Mouse (Mus musculus) liver, embryonic 14.5 days (tissue): ENCODE data around the gene Alkbh4. TPM values are rescaled to one million over a fixed set of nuclear protein-coding genes. Genes with fewer than 3 reads are reported as not detected.
"Not testable (repeated sequence)": the region's sequence is repeated elsewhere in the genome, so short reads cannot be mapped to it uniquely, and the experiment has no call there.

Experiments used
- ATAC-seq: fragments of 200-750 bp; cut with Nextera tagmentation; 2 replicates; pipeline ENCODE4 v1.8.0; 2017; ENCODE audit warnings: moderate number of reproducible peaks, mild to moderate bottlenecking, moderate library complexity; ENCODE audit not compliant: insufficient read depth
- DNase-seq, 3 experiments: peaks; one replicate each; pipeline ENCODE4 v3.0.0-alpha.2; 2012 to 2013; ENCODE audit warnings: low read depth in 3 of 3, low spot score in 3 of 3
- H3K27ac ChIP-seq: fragments of 300-500 bp; sonication (generic); 2 replicates; pipeline ENCODE4 v1.5.1; 2014; ENCODE audit warnings: moderate library complexity, mild to moderate bottlenecking, control low read depth, inconsistent platforms
- H3K27me3 ChIP-seq: fragments of 300-500 bp; sonication (generic); 2 replicates; pipeline ENCODE4 v1.6.1; 2014; ENCODE audit warnings: mild to moderate bottlenecking, low read length, moderate library complexity; ENCODE audit not compliant: control insufficient read depth, insufficient read depth
- H3K36me3 ChIP-seq: fragments of 300-500 bp; sonication (generic); replicated peaks from 2 replicates; pipeline ENCODE4 v1.6.1; 2014; ENCODE audit warnings: low read depth; ENCODE audit not compliant: control insufficient read depth, insufficient read depth
- H3K4me1 ChIP-seq, 2 experiments: fragments of 200-500 bp in 1 of 2; fragments of 300-500 bp in 1 of 2; sonication (generic) in 1 of 2; replicated peaks; 2 replicates each; pipeline ENCODE4 v1.6.1; 2012 to 2014; ENCODE audit warnings: antibody characterized with exemption in 1 of 2, inconsistent platforms in 1 of 2, low read length in 1 of 2; ENCODE audit not compliant: control insufficient read depth in 2 of 2, insufficient read depth in 2 of 2
- H3K4me2 ChIP-seq: fragments of 300-500 bp; sonication (generic); 2 replicates; pipeline ENCODE4 v1.6.1; 2014; ENCODE audit warnings: low read depth, mild to moderate bottlenecking, control low read depth, moderate library complexity
- H3K4me3 ChIP-seq, 2 experiments: fragments of 200-500 bp in 1 of 2; fragments of 300-500 bp in 1 of 2; sonication (generic) in 1 of 2; 2 replicates each; pipeline ENCODE4 v1.5.1; 2012 to 2014; ENCODE audit warnings: low read depth in 2 of 2, low read length in 2 of 2, mild to moderate bottlenecking in 2 of 2, control low read depth in 1 of 2, inconsistent platforms in 1 of 2, moderate library complexity in 1 of 2; ENCODE audit not compliant: insufficient read depth in 1 of 2
- H3K9ac ChIP-seq: fragments of 300-500 bp; sonication (generic); replicated peaks from 2 replicates; pipeline ENCODE4 v1.6.1; 2014; ENCODE audit warnings: mild to moderate bottlenecking, control low read depth, moderate library complexity
- H3K9me3 ChIP-seq: fragments of 300-500 bp; sonication (generic); 2 replicates; pipeline ENCODE4 v1.6.1; 2016; ENCODE audit warnings: low read length, mixed read lengths; ENCODE audit not compliant: control insufficient read depth
- CTCF ChIP-seq: IDR thresholded peaks from 2 replicates; pipeline ENCODE4 v1.5.1; 2016; ENCODE audit warnings: antibody characterized with exemption, low read depth, control low read depth
- EP300 ChIP-seq: IDR thresholded peaks from 2 replicates; pipeline ENCODE4 v1.6.1; 2016; ENCODE audit warnings: antibody characterized with exemption, low read depth
- WGBS: fragments of 180-500 bp; shearing (Covaris S2); extraction: QIAGEN DNeasy Blood & Tissue Kit; methylation state at CpG from one replicate; pipeline ENCODE4 v1.1.7; 2014; ENCODE audit not compliant: insufficient replicate concordance; 5-methylcytosine and 5-hydroxymethylcytosine counted together
- polyA plus RNA-seq, 2 experiments: library from polyadenylated mRNA; depleted of rRNA in 1 of 2; stranded (reverse) in 1 of 2; unstranded in 1 of 2; fragments of >200 nt; fragmentation: Nextera tagmentation in 1 of 2; extraction: Ambion mirVana in 1 of 2; gene quantifications; 2 replicates each; pipeline versions ENCODE4 v1.2.1 to v1.2.3; 2012 to 2014

Gene Alkbh4
- polyA plus RNA-seq, 2 experiments = 7.0 to 8.2 TPM

GRCm38 (mm10) chr5:136152365-136152764 lies 16.4 kb downstream of the Alkbh4 start:
- Histone ChIP-seq H3K36me3 (no peaks in the 10 kb centered on the region), H3K4me3 (no peak overlapping the region), H3K9ac (no peak overlapping the region), H3K27me3 (no peaks in the 10 kb centered on the region), H3K4me1 (peaks cover 0 to 6% of the 10 kb centered on the region in 2 experiments; a peak in 2 of 4 replicates), H3K27ac (no peak overlapping the region), H3K4me2 (no peak overlapping the region), H3K9me3 (no peaks in the 10 kb centered on the region)
- TF ChIP-seq EP300 (no peak), CTCF (no peak)
- ATAC-seq (no peak), DNase-seq (no peak)
- 70% methylated on average over 8 of the region's 8 CpGs for WGBS

GRCm38 (mm10) chr5:136155399-136155798 lies 19.5 kb downstream of the Alkbh4 start:
- no peak overlapping the region for H3K9ac ChIP-seq
- no peaks in the 10 kb centered on the region for H3K36me3 ChIP-seq
- ATAC-seq (no peak), DNase-seq (no peak)
- H3K9me3 ChIP-seq = no peaks in the 10 kb centered on the region
- no peak overlapping the region for H3K27ac ChIP-seq
- H3K4me1 ChIP-seq = no peaks in the 10 kb centered on the region
- H3K4me3 ChIP-seq = no peak overlapping the region
- no peak overlapping the region for H3K4me2 ChIP-seq
- 87% methylated on average over 5 of the region's 5 CpGs for WGBS
- H3K27me3 ChIP-seq = no peaks in the 10 kb centered on the region
- TF ChIP-seq CTCF (no peak), EP300 (no peak)

DNA sequence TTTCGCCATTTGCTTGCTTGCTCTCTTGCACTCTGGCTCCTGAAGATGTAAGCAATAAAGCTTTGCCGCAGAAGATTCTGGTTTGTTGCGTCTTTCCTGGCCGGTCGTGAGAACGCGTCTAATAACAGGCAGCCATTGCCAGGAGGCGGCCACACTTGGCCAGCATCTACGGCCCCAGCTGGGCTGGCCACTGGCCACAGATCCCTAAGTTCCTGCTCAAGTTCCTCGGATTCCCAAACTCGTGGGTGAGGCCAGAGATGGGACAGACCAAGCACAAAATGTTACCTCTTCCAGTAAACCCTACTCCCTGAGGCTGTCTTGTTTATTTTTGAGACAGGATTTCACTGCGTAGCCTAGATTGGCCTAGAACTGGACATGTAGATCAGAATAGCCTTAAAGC lies 24.1 kb downstream of the Alkbh4 start:
- H3K27ac ChIP-seq, H3K27me3 ChIP-seq, H3K36me3 ChIP-seq, ATAC-seq, DNase-seq, H3K4me1 ChIP-seq, H3K4me2 ChIP-seq, H3K4me3 ChIP-seq, H3K9me3 ChIP-seq, H3K9ac ChIP-seq: not testable (repeated sequence)
- 81% methylated on average over 11 of the region's 12 CpGs for WGBS

DNA sequence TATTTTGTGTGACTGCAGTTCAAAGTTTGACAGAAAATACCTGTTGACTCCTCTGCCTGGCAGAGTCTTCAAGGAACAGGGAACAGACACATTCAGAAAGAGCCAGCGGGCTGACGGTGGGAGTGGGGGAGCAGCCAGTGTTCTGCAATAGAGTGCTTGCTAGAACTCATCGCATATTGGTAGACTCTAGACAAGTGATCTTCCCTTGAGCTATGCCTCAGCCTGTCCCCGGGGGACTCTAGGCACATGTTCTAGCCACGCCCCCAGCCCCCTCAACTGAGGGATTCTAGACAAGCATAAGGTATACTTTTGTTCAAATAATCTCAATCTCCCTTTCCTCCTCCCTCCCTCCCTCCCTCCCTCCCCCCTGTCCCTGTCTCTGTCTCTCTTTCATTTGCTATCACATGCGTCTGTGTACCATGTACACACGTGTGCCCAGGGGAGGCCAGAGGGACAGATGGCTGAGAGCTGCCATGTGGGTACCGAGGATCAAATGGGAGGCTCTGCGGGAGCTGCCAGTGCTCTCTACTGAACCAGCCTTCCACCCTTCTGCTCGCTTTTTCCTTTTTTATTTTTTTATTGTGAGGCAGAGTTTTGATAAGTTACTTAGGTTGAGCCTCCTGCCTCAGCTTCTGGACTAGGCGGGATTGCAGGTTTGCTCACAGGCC lies 28.0 kb downstream of the Alkbh4 start:
- WGBS = 75% methylated on average over 11 of the region's 11 CpGs
- no peak overlapping the region for H3K27ac ChIP-seq
- H3K4me1 ChIP-seq = no peaks in the 10 kb centered on the region
- DNase-seq (no peak), ATAC-seq (no peak)
- peaks cover 4% of the 10 kb centered on the region for H3K9me3 ChIP-seq
- TF ChIP-seq CTCF (no peak), EP300 (no peak)
- no peaks in the 10 kb centered on the region for H3K36me3 ChIP-seq
- H3K4me2 ChIP-seq = no peak overlapping the region
- H3K27me3 ChIP-seq = no peaks in the 10 kb centered on the region
- H3K4me3 ChIP-seq = no peak overlapping the region
- no peak overlapping the region for H3K9ac ChIP-seq

DNA sequence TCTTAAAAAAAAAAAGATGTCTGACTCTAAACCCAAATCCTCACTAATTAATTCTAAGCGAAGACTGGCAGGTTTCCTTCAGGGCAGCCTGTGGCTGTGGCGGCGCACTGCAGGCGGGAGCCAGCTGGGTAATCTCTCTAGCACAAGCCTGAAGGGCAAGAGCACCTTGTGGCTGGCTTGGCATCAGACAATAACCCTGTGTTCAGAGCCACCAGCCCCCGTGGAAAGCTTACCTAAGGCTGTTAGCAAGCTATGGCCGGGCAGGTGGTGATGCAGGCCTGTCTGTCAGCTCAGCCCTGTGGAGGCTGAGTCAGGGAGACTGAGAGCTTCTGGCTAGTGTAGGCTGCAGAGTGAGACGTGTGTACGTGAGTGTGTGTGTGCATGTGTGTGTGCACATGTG lies 29.3 kb downstream of the Alkbh4 start:
- TF ChIP-seq CTCF (no peak), EP300 (no peak)
- Histone ChIP-seq H3K27me3 (no peaks in the 10 kb centered on the region), H3K9me3 (peaks cover 4% of the 10 kb centered on the region), H3K4me2 (no peak overlapping the region), H3K36me3 (no peaks in the 10 kb centered on the region), H3K4me1 (0 out of 4 replicates have a peak, but pooled peaks cover 0 to 2% of the 10 kb centered on the region in 2 experiments), H3K4me3 (no peak overlapping the region), H3K9ac (no peak overlapping the region), H3K27ac (no peak overlapping the region)
- ATAC-seq (no peak), DNase-seq (no peak)
- 78% methylated on average over 8 of the region's 8 CpGs for WGBS
